Mouse (Mus musculus) liver, embryonic 14.5 days (tissue): ENCODE results near the gene Ubap2. TPM values are rescaled to one million over a fixed set of nuclear protein-coding genes. Genes with fewer than 3 reads are reported as not detected.

Source experiments
- ATAC-seq: fragments of 200-750 bp; cut with Nextera tagmentation; 2 replicates; pipeline ENCODE4 v1.8.0; 2017; ENCODE audit warnings: moderate number of reproducible peaks, mild to moderate bottlenecking, moderate library complexity; ENCODE audit not compliant: insufficient read depth
- DNase-seq, 3 experiments: peaks; one replicate each; pipeline ENCODE4 v3.0.0-alpha.2; 2012 to 2013; ENCODE audit warnings: low read depth in 3 of 3, low spot score in 3 of 3
- H3K27ac ChIP-seq: fragments of 300-500 bp; sonication (generic); 2 replicates; pipeline ENCODE4 v1.5.1; 2014; ENCODE audit warnings: moderate library complexity, mild to moderate bottlenecking, control low read depth, inconsistent platforms
- H3K27me3 ChIP-seq: fragments of 300-500 bp; sonication (generic); 2 replicates; pipeline ENCODE4 v1.6.1; 2014; ENCODE audit warnings: mild to moderate bottlenecking, low read length, moderate library complexity; ENCODE audit not compliant: control insufficient read depth, insufficient read depth
- H3K36me3 ChIP-seq: fragments of 300-500 bp; sonication (generic); replicated peaks from 2 replicates; pipeline ENCODE4 v1.6.1; 2014; ENCODE audit warnings: low read depth; ENCODE audit not compliant: control insufficient read depth, insufficient read depth
- H3K4me1 ChIP-seq, 2 experiments: fragments of 200-500 bp in 1 of 2; fragments of 300-500 bp in 1 of 2; sonication (generic) in 1 of 2; replicated peaks; 2 replicates each; pipeline ENCODE4 v1.6.1; 2012 to 2014; ENCODE audit warnings: antibody characterized with exemption in 1 of 2, inconsistent platforms in 1 of 2, low read length in 1 of 2; ENCODE audit not compliant: control insufficient read depth in 2 of 2, insufficient read depth in 2 of 2
- H3K4me2 ChIP-seq: fragments of 300-500 bp; sonication (generic); 2 replicates; pipeline ENCODE4 v1.6.1; 2014; ENCODE audit warnings: low read depth, mild to moderate bottlenecking, control low read depth, moderate library complexity
- H3K4me3 ChIP-seq, 2 experiments: fragments of 200-500 bp in 1 of 2; fragments of 300-500 bp in 1 of 2; sonication (generic) in 1 of 2; 2 replicates each; pipeline ENCODE4 v1.5.1; 2012 to 2014; ENCODE audit warnings: low read depth in 2 of 2, low read length in 2 of 2, mild to moderate bottlenecking in 2 of 2, control low read depth in 1 of 2, inconsistent platforms in 1 of 2, moderate library complexity in 1 of 2; ENCODE audit not compliant: insufficient read depth in 1 of 2
- H3K9ac ChIP-seq: fragments of 300-500 bp; sonication (generic); replicated peaks from 2 replicates; pipeline ENCODE4 v1.6.1; 2014; ENCODE audit warnings: mild to moderate bottlenecking, control low read depth, moderate library complexity
- H3K9me3 ChIP-seq: fragments of 300-500 bp; sonication (generic); 2 replicates; pipeline ENCODE4 v1.6.1; 2016; ENCODE audit warnings: low read length, mixed read lengths; ENCODE audit not compliant: control insufficient read depth
- CTCF ChIP-seq: IDR thresholded peaks from 2 replicates; pipeline ENCODE4 v1.5.1; 2016; ENCODE audit warnings: antibody characterized with exemption, low read depth, control low read depth
- EP300 ChIP-seq: IDR thresholded peaks from 2 replicates; pipeline ENCODE4 v1.6.1; 2016; ENCODE audit warnings: antibody characterized with exemption, low read depth
- whole genome bisulfite sequencing: fragments of 180-500 bp; shearing (Covaris S2); extraction: QIAGEN DNeasy Blood & Tissue Kit; methylation state at CpG from one replicate; pipeline ENCODE4 v1.1.7; 2014; ENCODE audit not compliant: insufficient replicate concordance; 5-methylcytosine and 5-hydroxymethylcytosine counted together
- polyA plus RNA-seq, 2 experiments: library from polyadenylated mRNA; depleted of rRNA in 1 of 2; stranded (reverse) in 1 of 2; unstranded in 1 of 2; fragments of >200 nt; fragmentation: Nextera tagmentation in 1 of 2; extraction: Ambion mirVana in 1 of 2; gene quantifications; 2 replicates each; pipeline versions ENCODE4 v1.2.1 to v1.2.3; 2012 to 2014

The Ubap2 gene
- polyA plus RNA-seq, 2 experiments, result 17.2 to 17.7 TPM

DNA sequence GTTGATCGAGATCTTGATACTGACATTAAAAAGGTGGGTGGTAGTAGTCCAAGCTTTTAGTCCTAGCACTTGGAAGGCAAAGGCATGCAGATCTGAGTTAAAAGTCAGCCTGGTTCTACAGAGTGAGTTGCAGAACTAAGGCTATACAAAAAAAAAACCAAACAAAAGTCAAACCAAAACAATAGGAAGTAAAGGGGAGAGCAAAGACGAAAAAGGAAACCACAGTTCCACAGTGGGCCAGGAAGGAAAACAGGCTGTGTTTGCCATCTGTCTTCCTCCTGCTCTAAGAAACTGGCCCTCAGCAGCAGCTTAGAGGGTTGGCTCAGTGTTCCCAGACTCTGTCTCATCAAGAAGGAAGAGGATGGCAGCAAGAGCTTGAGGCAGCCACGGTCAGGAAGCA lies 29.4 kb upstream of the Ubap2 start:
- no peak overlapping the region for H3K4me2 ChIP-seq

GRCm38 (mm10) chr4:41303671-41304070 lies 28.7 kb upstream of the Ubap2 start:
- TF ChIP-seq EP300 (no peak), CTCF (no peak)
- H3K4me2 ChIP-seq, result no peak overlapping the region
- ATAC-seq (0 out of 2 replicates have a peak, but pooled peaks have one; percentile 34), DNase-seq (no peak)
- H3K4me3 ChIP-seq, result no peak overlapping the region
- H3K27me3 ChIP-seq, result no peaks in the 10 kb centered on the region
- H3K27ac ChIP-seq, result no peak overlapping the region
- no peak overlapping the region for H3K9ac ChIP-seq
- H3K36me3 ChIP-seq, result peaks cover 78% of the 10 kb centered on the region
- 76% methylated on average over 7 of the region's 7 CpGs for WGBS
- H3K4me1 ChIP-seq, result peaks cover 10 to 17% of the 10 kb centered on the region in 2 experiments
- H3K9me3 ChIP-seq, result no peaks in the 10 kb centered on the region

More for the DNA sequence above, 29.4 kb upstream of the Ubap2 start:
- peaks cover 10 to 17% of the 10 kb centered on the region in 2 experiments for H3K4me1 ChIP-seq
- H3K36me3 ChIP-seq, result peaks cover 76% of the 10 kb centered on the region
- ATAC-seq (no peak), DNase-seq (no peak)
- peak overlapping the region; percentile 23; the same call in 1 of the 2 replicates for H3K9ac ChIP-seq
- H3K9me3 ChIP-seq, result no peaks in the 10 kb centered on the region
- H3K27me3 ChIP-seq, result no peaks in the 10 kb centered on the region
- WGBS, result 17% methylated on average over 3 of the region's 3 CpGs
- no peak overlapping the region for H3K4me3 ChIP-seq
- TF ChIP-seq EP300 (no peak), CTCF (no peak)
- H3K27ac ChIP-seq, result peak overlapping the region; percentile 35; the same call in 1 of the 2 replicates

DNA sequence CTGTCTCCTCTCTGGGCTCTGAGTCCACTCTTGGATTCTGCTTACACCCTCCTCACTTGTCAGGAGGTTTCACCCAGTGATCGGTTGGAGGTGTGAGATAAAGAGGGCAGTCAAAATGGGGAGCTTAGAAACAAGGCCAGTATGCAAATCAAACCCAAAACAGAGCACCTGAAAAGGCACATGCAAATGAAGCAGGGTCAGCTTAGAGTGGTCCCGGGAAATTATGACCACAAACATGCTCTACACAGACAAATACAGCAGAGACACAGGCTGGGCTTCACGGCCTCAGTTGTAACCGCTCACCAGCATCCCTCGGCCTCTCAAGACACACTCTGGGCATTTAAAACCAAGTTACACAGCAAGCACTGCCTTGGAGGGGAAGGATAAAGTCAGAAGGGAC lies 24.0 kb upstream of the Ubap2 start:
- DNase-seq (no peak), ATAC-seq (no peak)
- H3K27me3 ChIP-seq, result no peaks in the 10 kb centered on the region
- 83% methylated on average over 5 of the region's 5 CpGs for WGBS
- H3K9me3 ChIP-seq, result no peaks in the 10 kb centered on the region
- H3K27ac ChIP-seq, result no peak overlapping the region
- peaks cover 97% of the 10 kb centered on the region for H3K36me3 ChIP-seq
- H3K4me3 ChIP-seq, result no peak overlapping the region
- H3K4me1 ChIP-seq, result peaks cover 3 to 4% of the 10 kb centered on the region in 2 experiments; a peak in 3 of 4 replicates
- TF ChIP-seq CTCF (no peak), EP300 (no peak)
- H3K4me2 ChIP-seq, result no peak overlapping the region
- H3K9ac ChIP-seq, result no peak overlapping the region

DNA sequence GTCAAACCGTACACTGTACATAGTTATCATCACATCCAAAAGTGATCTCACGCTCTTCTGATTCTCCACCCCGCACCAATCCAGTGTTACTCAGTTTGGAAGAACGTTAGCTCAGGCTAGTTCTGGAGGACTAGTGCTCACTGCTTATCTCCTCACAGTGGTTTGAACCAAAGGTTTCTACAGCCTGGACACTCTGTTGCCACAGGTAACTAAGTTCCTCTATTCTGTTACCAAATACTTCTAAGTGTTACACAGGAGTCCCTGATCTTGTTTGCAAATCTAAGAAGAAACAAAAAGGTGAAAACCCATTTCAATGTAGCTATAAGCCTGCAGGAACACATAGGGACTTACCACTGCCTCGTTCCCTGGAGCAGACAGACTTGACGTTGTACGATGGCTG lies 21.0 kb upstream of the Ubap2 start:
- Histone ChIP-seq H3K4me3 (no peak overlapping the region), H3K9ac (no peak overlapping the region), H3K4me2 (no peak overlapping the region), H3K27me3 (no peaks in the 10 kb centered on the region), H3K36me3 (peaks cover 98% of the 10 kb centered on the region), H3K27ac (no peak overlapping the region), H3K4me1 (no peaks in the 10 kb centered on the region), H3K9me3 (no peaks in the 10 kb centered on the region)
- DNase-seq (no peak), ATAC-seq (no peak)
- TF ChIP-seq EP300, result no peak
- 88% methylated on average over 7 of the region's 7 CpGs for WGBS

DNA sequence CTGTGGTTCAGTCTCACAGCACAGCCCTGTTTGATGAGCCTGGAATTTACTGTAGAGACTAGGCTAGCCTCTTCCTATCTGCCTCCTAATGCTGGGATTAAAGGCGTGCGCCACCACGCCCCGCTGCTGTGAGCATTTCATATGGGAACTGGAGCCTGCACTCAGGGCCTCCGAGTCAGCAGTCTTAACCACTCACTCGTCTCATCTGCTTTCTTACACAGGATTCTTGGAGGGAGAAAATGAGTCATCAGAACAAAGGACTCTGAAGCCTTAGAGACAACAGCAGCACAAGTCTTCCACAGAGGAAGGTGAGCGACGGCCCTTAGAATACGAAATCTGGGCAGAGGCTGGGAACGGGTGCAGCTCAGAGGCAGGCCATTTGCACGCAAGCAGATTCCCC lies 20.6 kb upstream of the Ubap2 start:
- TF ChIP-seq EP300, result no peak
- no peak for TF ChIP-seq CTCF
- Histone ChIP-seq H3K27me3 (no peaks in the 10 kb centered on the region), H3K9me3 (no peaks in the 10 kb centered on the region), H3K4me2 (no peak overlapping the region), H3K4me1 (no peaks in the 10 kb centered on the region), H3K4me3 (no peak overlapping the region), H3K27ac (no peak overlapping the region), H3K9ac (no peak overlapping the region), H3K36me3 (peaks cover 98% of the 10 kb centered on the region)
- 91% methylated on average over 11 of the region's 11 CpGs for WGBS
- DNase-seq (no peak), ATAC-seq (no peak)
